Mouse (Mus musculus) T-helper 2 cell (primary cell): ENCODE measurements at regions not wholly inside any gene's neighbourhood (a gene's known extent, or its start where the extent isn't known, plus 50 kb on each side); places are given as distances from the start of the nearest gene placed in this dataset.

ENCODE experiments used
- in situ Hi-C: fragments of 300-600 bp; cut with MboI, MseI; formaldehyde crosslinking; loops from one replicate; pipeline ENCODE4 v1.15.1; 2025; ENCODE audit warnings: high pct_unique_total_duplicates

DNA sequence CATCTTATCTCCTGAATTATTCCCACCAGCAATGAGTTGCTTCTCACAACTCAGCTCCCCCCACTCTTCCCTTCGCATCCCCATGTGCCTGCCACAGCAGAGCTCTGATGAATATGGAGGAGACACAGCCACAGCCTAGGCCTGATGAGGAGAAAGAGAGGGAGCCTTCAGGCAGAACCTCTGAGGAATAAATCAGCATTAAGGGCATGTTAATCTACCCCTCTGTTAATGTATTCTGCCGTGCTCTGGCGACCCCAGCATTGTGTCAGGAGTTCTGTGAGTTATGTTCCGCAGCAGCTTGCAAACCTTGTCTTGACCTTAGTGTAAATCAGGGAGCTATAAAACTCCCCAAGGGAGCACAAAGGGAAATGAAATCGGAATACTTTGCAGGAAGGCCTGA, 104.0 kb upstream of the Nsun2 start:
- in situ Hi-C loops = no loop called here

- in situ Hi-C loops = no loop called here
Measured at GRCm38 (mm10) chr13:69433461-69434323, 99.9 kb upstream of the Nsun2 start.

- in situ Hi-C loops = no loop called here
Measured at GRCm38 (mm10) chr13:69439486-69439885, 94.1 kb upstream of the Nsun2 start.

DNA sequence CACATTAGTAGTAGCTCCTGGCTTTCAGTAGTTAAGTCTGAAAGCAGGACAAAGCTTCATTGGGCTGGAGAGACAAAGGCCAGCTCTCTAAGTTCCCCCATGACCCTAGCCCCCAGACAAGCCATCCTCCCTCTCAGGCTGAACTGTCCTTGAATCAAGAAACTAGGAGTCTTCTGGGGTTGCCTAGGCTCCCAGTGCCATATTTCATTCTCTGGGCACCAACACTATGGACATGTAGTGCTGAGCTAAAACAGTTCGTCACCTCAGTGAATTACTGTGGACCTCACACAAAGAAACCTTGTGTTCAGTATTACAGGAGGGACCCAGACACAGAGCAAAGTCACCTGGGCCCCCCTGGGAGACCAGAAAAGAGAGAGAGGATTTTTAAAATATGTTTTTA, 91.7 kb upstream of the Nsun2 start:
- in situ Hi-C loops = no loop called here

DNA sequence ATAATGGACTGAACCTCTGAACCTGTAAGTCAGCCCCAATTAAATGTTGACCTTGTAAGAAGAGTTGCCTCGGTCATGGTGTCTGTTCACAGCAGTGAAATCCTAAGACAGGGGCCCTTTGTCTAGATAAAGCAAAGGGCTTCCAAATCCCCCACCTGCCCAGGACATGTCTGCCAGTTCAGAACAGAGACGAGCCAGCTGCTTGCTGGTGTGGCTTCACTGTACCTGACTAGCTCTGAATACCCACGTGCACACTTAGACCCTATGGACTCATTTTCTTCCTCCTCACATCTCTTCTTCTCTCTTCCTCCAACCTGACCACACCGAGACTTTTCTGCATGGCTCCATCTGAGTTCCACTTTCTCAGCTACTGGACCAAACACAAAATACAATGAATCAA, 87.9 kb upstream of the Nsun2 start:
- in situ Hi-C loops = no loop called here
